Mouse (Mus musculus): Measurements from ENCODE around the gene Stab2. TPM values are rescaled to one million over a fixed set of nuclear protein-coding genes. Genes with fewer than 3 reads are reported as not detected.

Stab2 gene
- polyA plus RNA-seq, 1 experiment from 2014 or later, result 0.89 TPM

DNA sequence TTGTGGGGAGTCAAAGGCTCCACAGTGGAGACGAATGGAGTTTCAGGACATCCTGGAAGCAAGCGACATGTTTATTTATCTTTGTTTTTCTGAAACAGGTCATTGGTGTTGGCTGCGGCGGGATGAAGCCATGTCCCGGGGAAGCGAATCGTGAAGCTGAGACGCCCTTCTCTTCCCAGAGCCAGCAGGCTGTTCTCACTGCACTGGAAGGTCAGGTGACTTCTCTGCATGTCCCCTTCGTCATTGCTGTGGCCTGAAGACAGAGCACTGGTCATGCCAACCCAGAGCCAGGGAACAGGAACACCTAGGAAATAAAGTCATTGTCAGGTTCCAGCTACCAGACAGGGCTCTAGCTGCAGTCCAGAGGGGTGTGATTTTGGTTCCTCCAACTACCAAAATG, 11.1 kb upstream of the Stab2 start:
- WGBS, result 69% methylated on average over 9 of the region's 9 CpGs
- Histone ChIP-seq H3K9ac (ENCODE audit: low read length) (no peak overlapping the region), H3K27ac (replicated peaks in 1 of 2; ENCODE audit: control insufficient read depth in 1 of 2, insufficient read depth in 1 of 2, low read depth in 2 of 2, low read length in 2 of 2) (no peak overlapping the region), H3K27me3 (ENCODE audit: control insufficient read depth, insufficient read depth, low read length) (0 out of 2 replicates have a peak, but pooled peaks cover 4% of the 10 kb centered on the region), H3K36me3 (ENCODE audit: control insufficient read depth, insufficient read depth, low read length) (no peaks in the 10 kb centered on the region), H3K4me3 (ENCODE audit: control insufficient read depth in 1 of 2, insufficient read depth in 1 of 2, low read depth in 1 of 2, low read length in 2 of 2) (no peak overlapping the region), H3K9me3 (ENCODE audit: control insufficient read depth, low read length) (no peaks in the 10 kb centered on the region), H3K4me1 (ENCODE audit: control insufficient read depth in 2 of 2, insufficient read depth in 2 of 2, low read length in 2 of 2) (peaks cover 5 to 14% of the 10 kb centered on the region in 2 experiments), H3K4me2 (ENCODE audit: low read length) (no peak overlapping the region)
- ATAC-seq (ENCODE audit: insufficient number of reproducible peaks, insufficient read depth, low FRiP score, low read depth), result no peak

DNA sequence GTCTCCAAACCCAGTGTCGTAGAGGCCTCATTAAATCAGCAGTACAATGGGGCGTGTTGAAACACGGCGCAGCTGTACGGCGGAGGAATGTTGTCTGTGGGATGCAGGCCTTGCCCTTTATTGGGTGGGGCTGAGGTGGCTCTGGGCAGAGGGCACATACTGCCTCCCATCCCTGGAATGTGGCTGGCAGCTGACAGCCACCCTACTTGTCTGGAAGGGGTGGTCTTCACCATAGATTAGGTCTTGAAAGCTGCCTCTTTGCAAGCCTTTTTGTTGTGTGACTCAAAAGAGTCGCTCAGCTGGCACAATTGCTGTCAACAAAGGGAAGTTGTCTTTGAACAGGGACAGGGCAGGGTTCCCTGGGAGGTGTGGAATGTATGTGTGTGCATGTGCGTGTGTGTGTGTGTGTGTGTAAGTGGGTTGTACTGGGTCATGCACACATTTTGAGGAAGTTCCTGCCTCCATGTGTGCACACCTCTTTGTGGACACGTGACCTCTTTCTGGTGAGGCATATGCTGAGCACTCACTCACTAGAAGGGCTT, 8.4 kb upstream of the Stab2 start:
- H3K27ac ChIP-seq (replicated peaks in 1 of 2; ENCODE audit: control insufficient read depth in 1 of 2, insufficient read depth in 1 of 2, low read depth in 2 of 2, low read length in 2 of 2), result no peak overlapping the region
- no peak overlapping the region for H3K4me2 ChIP-seq (ENCODE audit: low read length)
- H3K36me3 ChIP-seq (ENCODE audit: control insufficient read depth, insufficient read depth, low read length), result no peaks in the 10 kb centered on the region
- no peaks in the 10 kb centered on the region for H3K9me3 ChIP-seq (ENCODE audit: control insufficient read depth, low read length)
- WGBS, result 25% methylated on average over 9 of the region's 9 CpGs
- peak; percentile 31; the same call in 1 of the 2 replicates for ATAC-seq (ENCODE audit: insufficient number of reproducible peaks, insufficient read depth, low FRiP score, low read depth)
- H3K4me3 ChIP-seq (ENCODE audit: control insufficient read depth in 1 of 2, insufficient read depth in 1 of 2, low read depth in 1 of 2, low read length in 2 of 2), result no peak overlapping the region
- no peak overlapping the region for H3K9ac ChIP-seq (ENCODE audit: low read length)
- 0 out of 2 replicates have a peak, but pooled peaks cover 3% of the 10 kb centered on the region for H3K27me3 ChIP-seq (ENCODE audit: control insufficient read depth, insufficient read depth, low read length)
- H3K4me1 ChIP-seq (ENCODE audit: control insufficient read depth in 2 of 2, insufficient read depth in 2 of 2, low read length in 2 of 2), result peaks cover 5 to 14% of the 10 kb centered on the region in 2 experiments

DNA sequence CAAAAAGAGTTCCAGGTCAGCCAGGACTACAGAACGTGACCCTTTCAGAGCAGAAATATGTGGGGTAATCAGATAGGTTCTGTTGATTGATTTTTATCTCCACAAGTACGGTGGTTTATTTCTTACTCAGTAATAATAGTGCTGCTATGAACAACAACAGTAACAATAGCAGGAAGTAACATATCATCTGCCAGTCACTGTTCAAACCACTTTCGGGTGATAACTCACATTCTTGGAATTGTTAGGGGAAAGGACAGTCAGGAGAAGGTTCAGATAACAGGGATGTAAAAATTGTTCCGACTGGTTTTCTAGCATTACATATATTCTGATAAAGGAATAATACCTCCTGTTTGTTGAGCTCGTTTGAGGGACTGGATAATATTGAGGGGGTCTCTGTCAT, 7.6 kb upstream of the Stab2 start:
- 16% methylated on average over 5 of the region's 5 CpGs for WGBS
- no peaks in the 10 kb centered on the region for H3K36me3 ChIP-seq (ENCODE audit: control insufficient read depth, insufficient read depth, low read length)
- no peak overlapping the region for H3K9ac ChIP-seq (ENCODE audit: low read length)
- H3K4me1 ChIP-seq (ENCODE audit: control insufficient read depth in 2 of 2, insufficient read depth in 2 of 2, low read length in 2 of 2), result peaks cover 5 to 14% of the 10 kb centered on the region in 2 experiments
- H3K4me2 ChIP-seq (ENCODE audit: low read length), result no peak overlapping the region
- no peak overlapping the region for H3K27ac ChIP-seq (replicated peaks in 1 of 2; ENCODE audit: control insufficient read depth in 1 of 2, insufficient read depth in 1 of 2, low read depth in 2 of 2, low read length in 2 of 2)
- ATAC-seq (ENCODE audit: insufficient number of reproducible peaks, insufficient read depth, low FRiP score, low read depth), result no peak
- H3K27me3 ChIP-seq (ENCODE audit: control insufficient read depth, insufficient read depth, low read length), result no peaks in the 10 kb centered on the region
- H3K9me3 ChIP-seq (ENCODE audit: control insufficient read depth, low read length), result no peaks in the 10 kb centered on the region
- no peak overlapping the region for H3K4me3 ChIP-seq (ENCODE audit: control insufficient read depth in 1 of 2, insufficient read depth in 1 of 2, low read depth in 1 of 2, low read length in 2 of 2)

GRCm38 (mm10) chr10:87014391-87014965, 6.7 kb upstream of the Stab2 start:
- Histone ChIP-seq H3K27me3 (ENCODE audit: control insufficient read depth, insufficient read depth, low read length) (no peaks in the 10 kb centered on the region), H3K36me3 (ENCODE audit: control insufficient read depth, insufficient read depth, low read length) (no peaks in the 10 kb centered on the region)
- no peak for ATAC-seq (ENCODE audit: insufficient number of reproducible peaks, insufficient read depth, low FRiP score, low read depth)

GRCm38 (mm10) chr10:87012087-87012486, 4.3 kb upstream of the Stab2 start:
- Histone ChIP-seq H3K9me3 (ENCODE audit: control insufficient read depth, low read length) (no peaks in the 10 kb centered on the region), H3K27ac (replicated peaks in 1 of 2; ENCODE audit: control insufficient read depth in 1 of 2, insufficient read depth in 1 of 2, low read depth in 2 of 2, low read length in 2 of 2) (no peak overlapping the region), H3K4me3 (ENCODE audit: control insufficient read depth in 1 of 2, insufficient read depth in 1 of 2, low read depth in 1 of 2, low read length in 2 of 2) (no peak overlapping the region), H3K4me2 (ENCODE audit: low read length) (no peak overlapping the region), H3K9ac (ENCODE audit: low read length) (no peak overlapping the region), H3K36me3 (ENCODE audit: control insufficient read depth, insufficient read depth, low read length) (no peaks in the 10 kb centered on the region), H3K27me3 (ENCODE audit: control insufficient read depth, insufficient read depth, low read length) (no peaks in the 10 kb centered on the region), H3K4me1 (ENCODE audit: control insufficient read depth in 2 of 2, insufficient read depth in 2 of 2, low read length in 2 of 2) (peaks cover 7 to 14% of the 10 kb centered on the region in 2 experiments)
- 84% methylated on average over 7 of the region's 7 CpGs for WGBS
- ATAC-seq (ENCODE audit: insufficient number of reproducible peaks, insufficient read depth, low FRiP score, low read depth), result no peak

More at GRCm38 (mm10) chr10:87014391-87014965, 6.7 kb upstream of the Stab2 start:
- peaks cover 5 to 14% of the 10 kb centered on the region in 2 experiments for H3K4me1 ChIP-seq (ENCODE audit: control insufficient read depth in 2 of 2, insufficient read depth in 2 of 2, low read length in 2 of 2)
- H3K27ac ChIP-seq (replicated peaks in 1 of 2; ENCODE audit: control insufficient read depth in 1 of 2, insufficient read depth in 1 of 2, low read depth in 2 of 2, low read length in 2 of 2), result no peak overlapping the region
- no peak overlapping the region for H3K4me2 ChIP-seq (ENCODE audit: low read length)
- H3K4me3 ChIP-seq (ENCODE audit: control insufficient read depth in 1 of 2, insufficient read depth in 1 of 2, low read depth in 1 of 2, low read length in 2 of 2), result no peak overlapping the region
- no peaks in the 10 kb centered on the region for H3K9me3 ChIP-seq (ENCODE audit: control insufficient read depth, low read length)
- 68% methylated on average over 7 of the region's 7 CpGs for WGBS
- no peak overlapping the region for H3K9ac ChIP-seq (ENCODE audit: low read length)

DNA sequence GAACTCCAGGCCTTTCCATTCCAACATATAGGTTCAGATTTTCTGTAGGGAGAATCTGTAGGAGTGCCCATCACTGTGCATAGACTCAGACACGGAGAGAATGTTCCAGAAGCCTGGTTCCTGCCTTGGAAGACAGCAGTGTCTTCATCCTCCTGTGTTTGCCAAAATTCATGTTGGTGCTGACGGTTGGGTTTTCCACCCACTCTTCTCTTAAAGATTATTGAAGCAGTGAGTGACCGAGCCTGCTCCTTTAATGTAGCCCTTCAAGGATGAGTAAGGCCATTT, 332 bp upstream of the Stab2 start:
- Histone ChIP-seq H3K9ac (ENCODE audit: low read length) (no peak overlapping the region), H3K4me1 (ENCODE audit: control insufficient read depth in 2 of 2, insufficient read depth in 2 of 2, low read length in 2 of 2) (peaks cover 0 to 2% of the 10 kb centered on the region in 2 experiments; a peak in 1 of 4 replicates), H3K27ac (replicated peaks in 1 of 2; ENCODE audit: control insufficient read depth in 1 of 2, insufficient read depth in 1 of 2, low read depth in 2 of 2, low read length in 2 of 2) (no peak overlapping the region), H3K4me2 (ENCODE audit: low read length) (no peak overlapping the region), H3K27me3 (ENCODE audit: control insufficient read depth, insufficient read depth, low read length) (no peaks in the 10 kb centered on the region), H3K36me3 (ENCODE audit: control insufficient read depth, insufficient read depth, low read length) (no peaks in the 10 kb centered on the region), H3K4me3 (ENCODE audit: control insufficient read depth in 1 of 2, insufficient read depth in 1 of 2, low read depth in 1 of 2, low read length in 2 of 2) (no peak overlapping the region), H3K9me3 (ENCODE audit: control insufficient read depth, low read length) (no peaks in the 10 kb centered on the region)
- no peak for ATAC-seq (ENCODE audit: insufficient number of reproducible peaks, insufficient read depth, low FRiP score, low read depth)
- WGBS, result 81% methylated on average over 3 of the region's 3 CpGs

DNA sequence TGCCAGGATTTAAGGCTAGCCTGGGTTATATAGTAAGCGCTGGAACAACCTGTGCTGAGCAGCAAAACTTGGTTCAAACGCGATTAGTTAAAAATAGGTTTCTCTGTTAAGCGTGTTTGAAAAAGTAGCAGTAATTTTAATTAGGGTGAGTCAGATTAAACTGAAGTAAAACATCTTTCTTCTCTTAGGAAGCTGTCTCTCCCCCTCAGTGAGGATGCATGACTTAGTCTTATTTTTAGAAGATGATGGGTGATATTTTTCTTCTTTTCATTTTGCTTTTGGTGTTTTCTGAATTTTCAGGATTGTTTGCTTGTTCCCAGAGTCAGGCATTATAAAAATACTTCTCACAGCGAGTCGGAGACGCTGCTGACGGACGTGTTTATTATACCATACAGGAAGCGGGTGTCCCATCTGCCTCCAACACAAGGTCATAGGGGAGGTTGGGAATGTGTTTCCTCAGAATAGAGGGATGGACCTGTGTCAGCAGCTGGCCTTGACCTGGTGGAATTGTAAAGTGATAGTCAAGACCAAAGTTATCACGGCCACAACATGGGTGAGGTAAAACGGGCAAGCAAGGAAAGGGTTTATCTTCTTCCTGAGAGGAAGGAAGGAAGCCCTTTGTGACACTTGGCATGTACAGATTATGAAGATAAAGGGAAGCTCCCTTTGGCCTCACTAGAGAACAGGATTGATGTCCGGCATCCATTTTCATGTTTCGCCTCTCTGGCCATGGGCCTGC, 15.4 kb downstream of the Stab2 start:
- H3K4me3 ChIP-seq (ENCODE audit: control insufficient read depth in 1 of 2, insufficient read depth in 1 of 2, low read depth in 1 of 2, low read length in 2 of 2), result no peak overlapping the region
- H3K9me3 ChIP-seq (ENCODE audit: control insufficient read depth, low read length), result no peaks in the 10 kb centered on the region
- no peak overlapping the region for H3K9ac ChIP-seq (ENCODE audit: low read length)
- no peaks in the 10 kb centered on the region for H3K36me3 ChIP-seq (ENCODE audit: control insufficient read depth, insufficient read depth, low read length)
- 64% methylated on average over 14 of the region's 14 CpGs for WGBS
- H3K27me3 ChIP-seq (ENCODE audit: control insufficient read depth, insufficient read depth, low read length), result peaks cover 13% of the 10 kb centered on the region
- H3K4me2 ChIP-seq (ENCODE audit: low read length), result no peak overlapping the region
- no peak overlapping the region for H3K27ac ChIP-seq (replicated peaks in 1 of 2; ENCODE audit: control insufficient read depth in 1 of 2, insufficient read depth in 1 of 2, low read depth in 2 of 2, low read length in 2 of 2)
- ATAC-seq (ENCODE audit: insufficient number of reproducible peaks, insufficient read depth, low FRiP score, low read depth), result no peak
- H3K4me1 ChIP-seq (ENCODE audit: control insufficient read depth in 2 of 2, insufficient read depth in 2 of 2, low read length in 2 of 2), result peaks cover 8 to 15% of the 10 kb centered on the region in 2 experiments
